Mouse (Mus musculus) heart, embryonic 12.5 days (tissue): ENCODE measurements at regions not wholly inside any gene's neighbourhood (a gene's known extent, or its start where the extent isn't known, plus 50 kb on each side); places are given as distances from the start of the nearest gene placed in this dataset.
A peak's percentile ranks its signal among the peaks of the same experiment; 100 is the strongest.

Source experiments
- ATAC-seq: fragments of 200-750 bp; cut with Nextera tagmentation; 2 replicates; pipeline ENCODE4 v1.8.0; 2017; ENCODE audit warnings: moderate TSS enrichment, moderate library complexity; ENCODE audit not compliant: insufficient number of reproducible peaks, low FRiP score
- H3K27ac ChIP-seq: fragments of 300-500 bp; sonication (generic); 2 replicates; pipeline ENCODE4 v1.5.1; 2016; ENCODE audit warnings: mild to moderate bottlenecking, moderate library complexity; ENCODE audit not compliant: poor library complexity, severe bottlenecking
- H3K27me3 ChIP-seq: fragments of 300-500 bp; sonication (generic); replicated peaks from 2 replicates; pipeline ENCODE4 v1.6.1; 2016; ENCODE audit warnings: mild to moderate bottlenecking, moderate library complexity
- H3K36me3 ChIP-seq: fragments of 300-500 bp; sonication (generic); 2 replicates; pipeline ENCODE4 v1.6.1; 2016; ENCODE audit warnings: mild to moderate bottlenecking, moderate library complexity
- H3K4me1 ChIP-seq: fragments of 300-500 bp; sonication (generic); replicated peaks from 2 replicates; pipeline ENCODE4 v1.6.1; 2016; ENCODE audit warnings: mild to moderate bottlenecking
- H3K4me2 ChIP-seq: fragments of 300-500 bp; sonication (generic); 2 replicates; pipeline ENCODE4 v1.6.1; 2016; ENCODE audit warnings: mild to moderate bottlenecking, moderate library complexity
- H3K4me3 ChIP-seq: fragments of 300-500 bp; sonication (generic); 2 replicates; pipeline ENCODE4 v1.5.1; 2016; ENCODE audit warnings: mild to moderate bottlenecking
- H3K9ac ChIP-seq: fragments of 300-500 bp; sonication (generic); 2 replicates; pipeline ENCODE4 v1.6.1; 2016; ENCODE audit warnings: mild to moderate bottlenecking, moderate library complexity
- H3K9me3 ChIP-seq: fragments of 300-500 bp; sonication (generic); replicated peaks from 2 replicates; pipeline ENCODE4 v1.6.1; 2016; ENCODE audit warnings: mild to moderate bottlenecking, moderate library complexity
- WGBS: fragments of 180-500 bp; shearing (Covaris S2); methylation state at CpG from one replicate; pipeline ENCODE4 v1.1.7; 2016; 5-methylcytosine and 5-hydroxymethylcytosine counted together

DNA sequence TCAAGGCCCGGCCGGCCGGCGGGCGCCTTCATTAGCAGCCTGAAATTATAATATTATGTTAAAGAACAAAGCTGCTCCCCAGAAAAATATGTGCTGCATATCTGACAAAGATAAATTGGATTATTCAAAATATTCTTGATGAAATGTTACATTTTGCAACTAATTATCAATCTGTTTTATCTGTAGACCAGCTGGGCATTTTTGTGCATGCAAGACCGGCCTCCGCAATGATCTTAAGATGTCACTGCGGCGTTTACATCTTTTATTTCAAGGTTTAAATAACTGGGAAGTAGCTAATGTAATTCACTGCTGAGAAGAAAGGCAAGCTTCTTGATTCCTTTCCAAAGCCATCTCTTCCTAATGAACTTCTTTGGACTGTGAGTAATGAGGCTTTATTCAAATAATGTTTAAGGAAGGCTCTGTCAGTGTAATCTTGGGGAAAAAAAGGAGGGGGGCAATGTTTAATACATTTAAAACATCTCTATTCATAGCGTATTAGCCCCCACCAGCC is 137.7 kb upstream of the Mki67 start:
- H3K9me3 ChIP-seq = no peaks in the 10 kb centered on the region
- H3K4me3 ChIP-seq = peak overlapping the region; percentile 30
- no peak overlapping the region for H3K27ac ChIP-seq
- no peaks in the 10 kb centered on the region for H3K36me3 ChIP-seq
- H3K27me3 ChIP-seq = peaks cover 60% of the 10 kb centered on the region
- WGBS = 26% methylated on average over 10 of the region's 10 CpGs
- peak overlapping the region; percentile 66 for H3K4me2 ChIP-seq
- no peaks in the 10 kb centered on the region for H3K4me1 ChIP-seq
- H3K9ac ChIP-seq = no peak overlapping the region; the same call in 1 of the 2 replicates
- ATAC-seq = no peak

DNA sequence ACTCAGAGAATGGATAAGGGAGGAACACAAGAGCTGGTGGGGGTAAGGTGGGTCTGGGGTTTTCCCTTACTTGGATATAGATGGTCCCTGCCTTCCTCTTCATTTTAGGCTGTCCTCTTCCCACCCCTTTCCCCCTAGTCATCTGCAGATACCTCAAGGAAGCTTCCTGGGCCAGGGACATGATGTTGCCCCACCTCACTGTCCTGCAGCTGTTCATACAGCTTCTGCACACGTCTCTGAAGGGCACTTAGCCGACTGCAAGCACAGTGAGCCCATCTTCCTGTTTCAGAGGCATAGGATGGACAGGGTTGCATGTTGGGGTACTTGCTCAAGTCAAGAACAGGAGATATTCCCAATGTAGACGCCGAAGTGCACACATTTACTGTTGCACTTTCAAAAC is 144.1 kb upstream of the Mki67 start:
- H3K4me2 ChIP-seq = no peak overlapping the region
- H3K27ac ChIP-seq = no peak overlapping the region
- peaks cover 17% of the 10 kb centered on the region for H3K27me3 ChIP-seq
- H3K9me3 ChIP-seq = no peaks in the 10 kb centered on the region
- H3K36me3 ChIP-seq = no peaks in the 10 kb centered on the region
- no peak overlapping the region for H3K4me3 ChIP-seq
- 63% methylated on average over 4 of the region's 4 CpGs for WGBS
- H3K4me1 ChIP-seq = peaks cover 34% of the 10 kb centered on the region
- H3K9ac ChIP-seq = no peak overlapping the region
- ATAC-seq = no peak

DNA sequence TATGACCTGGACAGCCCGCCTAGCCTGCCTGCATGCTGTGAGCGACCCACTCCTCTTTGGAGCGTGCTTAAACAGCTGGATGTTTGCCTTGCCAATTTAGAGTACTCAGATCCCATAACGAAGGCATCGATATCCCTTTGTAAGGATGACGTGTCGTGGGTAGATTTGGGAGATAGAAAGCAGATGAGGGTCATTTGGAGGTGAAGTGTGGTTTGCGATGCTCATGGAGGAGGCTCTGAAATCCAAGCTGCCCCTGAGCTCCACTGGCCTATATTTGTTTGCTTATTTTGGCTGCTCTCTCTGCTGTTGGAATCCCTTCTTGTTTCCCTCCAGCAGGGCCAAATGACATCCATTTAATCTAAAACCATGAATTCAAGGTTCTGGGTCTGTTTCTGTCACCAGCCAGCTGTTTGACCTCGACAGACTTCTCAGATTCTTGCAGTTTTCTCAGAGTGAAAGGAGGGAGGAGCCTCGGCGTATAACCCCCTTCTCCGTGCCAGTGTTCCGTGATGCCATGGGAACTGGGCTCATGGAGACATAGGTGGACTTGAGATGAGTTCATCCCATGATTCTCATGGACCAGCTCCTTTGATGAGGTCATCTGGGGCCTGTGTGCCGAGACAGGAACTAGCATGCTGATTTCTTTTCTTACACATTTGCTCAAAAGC is 144.7 kb upstream of the Mki67 start:
- peaks cover 34% of the 10 kb centered on the region for H3K4me1 ChIP-seq

DNA sequence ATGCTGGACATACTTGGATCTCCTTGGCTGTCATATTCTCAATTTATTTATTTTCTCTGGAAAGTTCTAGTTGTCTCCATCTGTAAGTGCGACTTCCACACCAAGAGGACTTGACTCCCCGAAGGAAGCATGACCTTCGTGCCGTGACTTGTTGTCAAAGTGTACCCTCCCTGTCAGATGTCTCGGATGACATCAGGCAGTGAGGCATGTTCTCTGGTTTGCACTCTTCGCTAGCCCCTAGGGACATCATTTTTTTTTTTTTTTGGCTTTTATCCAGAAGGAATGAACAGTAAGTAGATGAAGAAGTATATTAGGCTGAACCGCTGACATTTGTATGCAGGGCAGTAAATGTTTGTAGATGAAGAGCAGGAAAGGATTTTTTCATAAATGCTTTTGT is 145.2 kb upstream of the Mki67 start:
- Histone ChIP-seq H3K36me3 (no peaks in the 10 kb centered on the region), H3K27ac (no peak overlapping the region), H3K4me1 (peaks cover 34% of the 10 kb centered on the region), H3K27me3 (peaks cover 19% of the 10 kb centered on the region), H3K4me3 (no peak overlapping the region), H3K9ac (no peak overlapping the region), H3K4me2 (no peak overlapping the region), H3K9me3 (no peaks in the 10 kb centered on the region)
- ATAC-seq = no peak
- WGBS = 51% methylated on average over 7 of the region's 7 CpGs

More for the DNA sequence above, 144.7 kb upstream of the Mki67 start:
- H3K4me2 ChIP-seq = no peak overlapping the region
- peaks cover 19% of the 10 kb centered on the region for H3K27me3 ChIP-seq
- no peak overlapping the region for H3K27ac ChIP-seq
- no peak overlapping the region for H3K9ac ChIP-seq
- no peaks in the 10 kb centered on the region for H3K36me3 ChIP-seq
- no peaks in the 10 kb centered on the region for H3K9me3 ChIP-seq
- no peak for ATAC-seq
- 56% methylated on average over 14 of the region's 14 CpGs for WGBS
- no peak overlapping the region for H3K4me3 ChIP-seq

DNA sequence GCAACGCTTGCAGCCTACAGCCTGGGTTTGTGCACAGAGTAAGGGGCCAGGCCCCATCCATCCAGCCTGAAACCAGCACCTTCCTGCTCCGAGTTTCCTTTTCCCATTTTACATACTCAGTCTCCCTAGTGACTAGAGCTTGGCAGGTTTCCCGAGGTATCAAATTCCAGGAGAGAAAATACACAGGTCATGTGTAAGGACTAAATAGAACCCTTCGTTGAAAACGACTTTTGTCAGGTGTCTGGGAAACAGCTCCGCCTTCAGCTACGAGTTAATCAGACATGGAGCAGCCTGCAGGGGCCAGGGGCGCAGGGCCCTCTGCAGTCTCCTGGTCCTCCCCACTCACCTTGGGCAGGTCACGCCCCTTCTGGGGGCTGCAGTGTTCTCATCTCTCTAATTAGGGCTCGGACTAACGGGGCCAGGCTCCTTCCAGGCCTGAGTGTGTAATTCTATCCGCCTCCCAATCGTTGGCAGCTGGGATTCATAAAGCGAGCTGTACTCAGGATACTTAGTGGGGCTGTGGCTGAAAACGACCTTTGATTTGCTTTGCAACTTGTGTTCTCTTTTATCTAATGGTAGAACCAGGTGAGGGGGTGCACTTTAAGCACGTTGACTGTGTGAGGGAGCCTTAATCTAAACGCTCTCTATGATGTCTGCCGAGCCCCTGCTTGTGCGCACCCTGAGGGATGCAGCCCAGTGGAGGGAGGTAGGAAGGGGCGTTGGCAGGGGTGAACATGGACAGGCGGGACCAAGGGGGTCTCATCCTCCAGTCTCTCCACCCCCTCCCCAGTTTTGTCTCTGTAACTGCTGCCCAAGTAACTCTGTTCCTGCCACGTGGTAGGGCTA is 147.6 kb upstream of the Mki67 start:
- no peak overlapping the region for H3K27ac ChIP-seq
- ATAC-seq = 0 out of 2 replicates have a peak, but pooled peaks have one; percentile 20

DNA sequence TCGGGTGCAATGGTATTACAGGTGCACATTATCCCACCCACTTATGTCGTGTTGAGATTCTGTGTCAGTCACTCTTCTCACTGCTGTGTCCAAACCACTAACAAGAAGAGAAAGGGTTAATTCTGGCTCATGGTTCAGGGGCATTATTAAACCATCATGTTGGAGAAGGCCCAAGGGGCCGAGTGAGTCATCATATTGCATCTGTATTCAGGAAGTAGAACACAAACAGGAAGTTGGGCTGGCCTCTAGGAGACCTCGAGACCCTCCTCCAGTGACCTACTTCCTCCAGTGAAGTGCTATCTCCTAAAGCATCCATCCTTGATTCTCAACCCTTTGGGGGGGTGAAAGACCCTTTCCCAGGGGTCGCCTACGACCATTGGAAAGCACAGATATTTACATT is 154.8 kb upstream of the Mki67 start:
- no peaks in the 10 kb centered on the region for H3K9me3 ChIP-seq
- no peak overlapping the region for H3K4me2 ChIP-seq
- no peak overlapping the region for H3K4me3 ChIP-seq
- H3K4me1 ChIP-seq = no peaks in the 10 kb centered on the region
- H3K27ac ChIP-seq = no peak overlapping the region
- no peak overlapping the region for H3K9ac ChIP-seq
- H3K27me3 ChIP-seq = no peaks in the 10 kb centered on the region; the same call in 1 of the 2 replicates
- no peak for ATAC-seq
- H3K36me3 ChIP-seq = no peaks in the 10 kb centered on the region
- 67% methylated on average over 6 of the region's 6 CpGs for WGBS

More for the DNA sequence above, 147.6 kb upstream of the Mki67 start:
- H3K4me1 ChIP-seq = peaks cover 34% of the 10 kb centered on the region
- peaks cover 9% of the 10 kb centered on the region for H3K27me3 ChIP-seq
- H3K9ac ChIP-seq = no peak overlapping the region
- H3K9me3 ChIP-seq = no peaks in the 10 kb centered on the region
- H3K4me3 ChIP-seq = no peak overlapping the region
- H3K36me3 ChIP-seq = no peaks in the 10 kb centered on the region
- H3K4me2 ChIP-seq = no peak overlapping the region
- 45% methylated on average over 22 of the region's 22 CpGs for WGBS

DNA sequence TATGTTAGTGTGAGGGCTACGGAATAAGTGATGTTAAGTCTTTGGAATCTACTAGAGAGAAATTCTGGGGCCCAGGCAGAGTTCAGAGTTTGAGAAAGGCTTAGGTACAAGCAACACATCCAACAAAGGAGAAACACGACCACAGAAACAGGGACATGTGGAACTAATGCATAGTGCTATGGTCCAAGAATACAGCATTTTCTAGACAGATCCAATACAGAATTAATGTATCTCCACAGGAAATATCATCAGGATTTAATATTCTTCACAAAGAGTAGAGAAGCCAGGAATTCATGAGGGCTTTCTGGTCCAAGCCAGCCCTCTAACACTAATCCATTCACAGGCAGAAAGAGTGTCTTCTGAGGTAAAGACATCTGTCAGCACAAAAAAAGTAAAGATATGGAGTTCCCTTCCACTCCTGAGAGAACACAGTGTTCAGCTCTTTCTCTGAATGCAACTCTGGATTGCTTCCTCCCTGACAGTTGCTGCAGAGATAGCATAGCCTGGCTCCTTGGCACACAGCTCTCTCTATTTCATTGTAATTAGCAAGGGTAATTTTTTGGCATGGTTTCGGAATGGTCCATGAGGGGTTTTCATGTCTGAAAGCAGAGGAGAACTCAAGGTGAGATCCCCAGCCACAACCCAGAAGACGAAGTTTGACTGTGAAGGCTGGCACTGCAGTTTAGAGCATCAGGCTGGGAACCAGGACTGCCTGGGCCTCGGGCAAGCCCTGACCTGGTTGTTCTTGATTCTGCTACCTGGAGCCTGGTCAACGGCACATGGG is 161.1 kb upstream of the Mki67 start:
- H3K4me2 ChIP-seq = no peak overlapping the region
- no peak overlapping the region for H3K9ac ChIP-seq
- peaks cover 11% of the 10 kb centered on the region; the same call in 1 of the 2 replicates for H3K4me1 ChIP-seq
- H3K27ac ChIP-seq = no peak overlapping the region
- no peaks in the 10 kb centered on the region for H3K36me3 ChIP-seq
- 65% methylated on average over 6 of the region's 6 CpGs for WGBS
- no peak overlapping the region for H3K4me3 ChIP-seq
- no peaks in the 10 kb centered on the region for H3K27me3 ChIP-seq
- 0 out of 2 replicates have a peak, but pooled peaks cover 2% of the 10 kb centered on the region for H3K9me3 ChIP-seq
- ATAC-seq = no peak

DNA sequence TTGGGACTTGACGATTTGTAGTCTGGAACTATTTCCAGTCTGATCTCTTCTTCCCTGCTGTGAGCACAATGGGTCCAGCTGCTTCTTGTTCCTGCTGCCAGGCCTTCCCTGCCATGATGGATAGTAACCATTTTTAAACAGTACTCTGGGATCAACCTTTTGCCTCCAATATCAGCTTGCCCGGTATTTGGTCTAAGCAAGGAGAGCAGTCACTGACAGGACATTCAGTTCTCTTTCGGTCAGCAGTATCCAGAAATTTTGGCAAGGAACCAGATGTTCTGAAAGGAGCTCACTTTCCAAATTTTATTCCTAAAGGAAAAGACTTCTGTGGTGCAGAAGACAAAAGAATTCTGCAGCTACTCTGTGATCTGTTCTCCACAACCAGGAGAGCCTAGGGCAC is 162.6 kb upstream of the Mki67 start:
- Histone ChIP-seq H3K4me1 (peaks cover 11% of the 10 kb centered on the region; the same call in 1 of the 2 replicates), H3K27me3 (no peaks in the 10 kb centered on the region), H3K9ac (no peak overlapping the region), H3K9me3 (0 out of 2 replicates have a peak, but pooled peaks cover 2% of the 10 kb centered on the region), H3K4me3 (no peak overlapping the region), H3K27ac (no peak overlapping the region), H3K36me3 (no peaks in the 10 kb centered on the region), H3K4me2 (no peak overlapping the region)
- ATAC-seq = no peak
- WGBS = 59% methylated on average over 3 of the region's 3 CpGs

DNA sequence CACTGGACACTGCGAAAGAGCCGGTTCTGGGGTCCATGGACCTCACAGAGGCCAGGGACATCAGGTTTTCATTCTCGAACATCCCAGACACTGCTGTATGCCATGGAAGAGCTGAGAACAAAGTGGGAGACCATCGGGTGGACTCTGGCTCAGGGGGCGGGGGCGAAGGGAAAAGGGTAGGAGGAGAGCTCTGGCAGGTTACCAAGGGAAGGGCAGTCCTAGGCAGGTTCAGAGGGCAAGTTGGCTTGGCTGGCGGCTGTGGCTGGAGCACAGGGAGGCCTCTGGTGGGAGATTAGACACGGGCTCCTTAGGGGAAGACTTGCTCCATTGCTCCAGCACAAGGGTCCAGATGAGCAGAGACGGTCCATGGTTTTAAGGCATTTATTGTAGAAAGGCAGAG is 164.3 kb upstream of the Mki67 start:
- ATAC-seq = no peak
- H3K36me3 ChIP-seq = no peaks in the 10 kb centered on the region
- no peak overlapping the region for H3K4me3 ChIP-seq
- H3K9ac ChIP-seq = no peak overlapping the region
- 89% methylated on average over 9 of the region's 9 CpGs for WGBS
- H3K4me2 ChIP-seq = no peak overlapping the region
- 0 out of 2 replicates have a peak, but pooled peaks cover 2% of the 10 kb centered on the region for H3K9me3 ChIP-seq
- H3K4me1 ChIP-seq = peaks cover 11% of the 10 kb centered on the region; the same call in 1 of the 2 replicates
- no peak overlapping the region for H3K27ac ChIP-seq
- H3K27me3 ChIP-seq = no peaks in the 10 kb centered on the region

DNA sequence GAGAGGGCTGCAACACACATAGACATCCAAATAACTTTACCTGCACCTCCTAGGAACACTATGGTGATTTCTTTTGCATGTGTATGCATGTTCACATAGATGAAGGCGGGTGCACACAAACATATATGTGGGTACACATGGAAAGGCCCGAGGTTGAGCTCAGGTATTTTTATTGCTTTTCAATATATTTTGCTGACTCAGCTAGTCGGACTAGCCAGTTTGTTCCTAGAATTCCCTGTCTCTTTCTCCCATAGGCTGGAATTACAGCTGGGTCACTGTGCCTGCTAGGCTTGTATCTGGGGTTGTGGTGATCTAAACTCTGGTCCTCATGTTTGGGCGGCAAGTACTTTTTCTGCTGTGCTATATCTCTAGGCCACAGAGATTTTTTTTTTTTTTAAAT is 166.1 kb upstream of the Mki67 start:
- H3K9me3 ChIP-seq = 0 out of 2 replicates have a peak, but pooled peaks cover 2% of the 10 kb centered on the region
- peaks cover 9% of the 10 kb centered on the region; the same call in 1 of the 2 replicates for H3K27me3 ChIP-seq
- no peak overlapping the region for H3K9ac ChIP-seq
- no peak overlapping the region for H3K27ac ChIP-seq
- H3K4me2 ChIP-seq = no peak overlapping the region
- WGBS = 82% methylated on average over 4 of the region's 4 CpGs
- H3K36me3 ChIP-seq = no peaks in the 10 kb centered on the region
- 0 out of 2 replicates have a peak, but pooled peaks cover 1% of the 10 kb centered on the region for H3K4me1 ChIP-seq
- H3K4me3 ChIP-seq = no peak overlapping the region
- ATAC-seq = no peak
